ENCODE assay signal across 8 mouse cellular contexts in genomic region chr11:69012071-69012601, GRCm38 (mm10). TPM values are rescaled to one million over a fixed set of nuclear protein-coding genes. Genes with fewer than 3 reads are reported as not detected.
DNase-seq lines count a peak whose midpoint lies in the region; ATAC-seq and TF ChIP-seq lines count a peak whose summit lies in the region.

No protein-coding gene starts in this region.

- peak; percentile 68 for ATAC-seq in activated CD4-positive, CD25-positive, alpha-beta regulatory T cell, adult 4 months
- peak; percentile 69 for ATAC-seq in inflammation-experienced regulatory T-cells, adult 6 months
- ATAC-seq in megakaryocyte-erythroid progenitor cell, adult 5-6 weeks (replicated peaks; ENCODE audit: low FRiP score, low TSS enrichment, poor library complexity, severe bottlenecking), result peak; percentile 78

- TF ChIP-seq POLR2A in cortical plate, adult 2 months (IDR thresholded peaks at IDR 0.05; ENCODE audit: extremely low read depth, insufficient read depth, low read length), result peak; percentile 97

- peak; percentile 79 for DNase-seq in gastrocnemius, postnatal 10 days
- peak; percentile 91 to 92 for DNase-seq in left cerebral cortex, postnatal 10 days (ENCODE audit: extremely low spot score in 1 of 2, low spot score in 2 of 2)
- peak; percentile 81 for DNase-seq in right cerebral cortex, postnatal 25 days
- DNase-seq in urinary bladder, postnatal 4 days (ENCODE audit: low spot score in 2 of 2), result peak; percentile 78 to 80

- peak overlapping the region; percentile 20; the same call in 1 of the 2 replicates for H3K27ac ChIP-seq in cortical plate, adult 2 months (ENCODE audit: insufficient read depth, low read length)

- intact Hi-C loops in left cerebral cortex, postnatal 10 days (cut with DNase I), result no loop called here

- peak overlapping the region; percentile 37 for H3K4me3 ChIP-seq in cortical plate, adult 2 months (ENCODE audit: insufficient read depth, low read length)

- H3K4me1 ChIP-seq in cortical plate, adult 2 months (ENCODE audit: control insufficient read depth, insufficient read depth, low read length), result peaks cover 4% of the 10 kb centered on the region

- no peak for TF ChIP-seq CTCF in cortical plate, adult 2 months (IDR thresholded peaks at IDR 0.05; ENCODE audit: extremely low read depth, insufficient read depth, low read length)

RNA-seq across cellular contexts. Expression of gene Ctc1, which starts 3.6 kb away (rescaled TPM):
- polyA plus RNA-seq in activated CD4-positive, CD25-positive, alpha-beta regulatory T cell, adult 4 months (2017; shearing (Covaris generic)), result 10 to 100 TPM in 1 of 2 experiments, 1 to 10 TPM in 1; 8.7 to 14.6 TPM
- 47.0 and 50.0 TPM in 2 replicates for polyA plus RNA-seq in cortical plate, adult 2 months (2012; rRNA removed)
- total RNA-seq in gastrocnemius, postnatal 10 days (2021), result 10 to 100 TPM; 11.2 to 17.2 TPM
- 10 to 100 TPM in 1 of 3 experiments, 1 to 10 TPM in 2; 9.7 to 16.4 (median 9.8) TPM for polyA plus RNA-seq in inflammation-experienced regulatory T-cells, adult 6 months (2017; shearing (Covaris generic))
- total RNA-seq in left cerebral cortex, postnatal 10 days (2021), result 10 to 100 TPM; 48.1 to 49.2 TPM
- 40.4 and 46.7 TPM in 2 replicates for total RNA-seq in megakaryocyte-erythroid progenitor cell, adult 5-6 weeks (2014; fragmentation: Nextera tagmentation)
- 9.6 and 20.4 TPM in 2 replicates for total RNA-seq in megakaryocyte-erythroid progenitor cell, adult 5-6 weeks (2017)

RNA-seq across cellular contexts. Expression of gene Pfas, which starts 3.9 kb away (rescaled TPM):
- polyA plus RNA-seq in activated CD4-positive, CD25-positive, alpha-beta regulatory T cell, adult 4 months (2017; shearing (Covaris generic)), result 10 to 100 TPM; 20.4 to 26.3 TPM
- 17.6 and 20.9 TPM in 2 replicates for polyA plus RNA-seq in cortical plate, adult 2 months (2012; rRNA removed)
- 10 to 100 TPM in 1 of 2 experiments, 1 to 10 TPM in 1; 7.8 to 11.2 TPM for total RNA-seq in gastrocnemius, postnatal 10 days (2021)
- polyA plus RNA-seq in inflammation-experienced regulatory T-cells, adult 6 months (2017; shearing (Covaris generic)), result 10 to 100 TPM; 22.0 to 29.0 (median 24.8) TPM
- 10 to 100 TPM; 24.4 to 28.1 TPM for total RNA-seq in left cerebral cortex, postnatal 10 days (2021)
- 101 and 128 TPM in 2 replicates for total RNA-seq in megakaryocyte-erythroid progenitor cell, adult 5-6 weeks (2014; fragmentation: Nextera tagmentation)
- total RNA-seq in megakaryocyte-erythroid progenitor cell, adult 5-6 weeks (2017), result 53.9 and 77.9 TPM in 2 replicates

RNA-seq across cellular contexts. Expression of gene Aurkb, which starts 33.3 kb away (rescaled TPM):
- polyA plus RNA-seq in activated CD4-positive, CD25-positive, alpha-beta regulatory T cell, adult 4 months (2017; shearing (Covaris generic)), result 10 to 100 TPM; 24.3 to 33.5 TPM
- polyA plus RNA-seq in cortical plate, adult 2 months (2012; rRNA removed), result 0.57 and 1.2 TPM in 2 replicates
- 10 to 100 TPM; 10.2 to 11.6 TPM for total RNA-seq in gastrocnemius, postnatal 10 days (2021)
- 10 to 100 TPM in 2 of 3 experiments, 1 to 10 TPM in 1; 5.8 to 74.0 (median 12.9) TPM for polyA plus RNA-seq in inflammation-experienced regulatory T-cells, adult 6 months (2017; shearing (Covaris generic))
- total RNA-seq in left cerebral cortex, postnatal 10 days (2021), result 1 to 10 TPM; 3.0 to 3.1 TPM
- 118 and 122 TPM in 2 replicates for total RNA-seq in megakaryocyte-erythroid progenitor cell, adult 5-6 weeks (2014; fragmentation: Nextera tagmentation)
- 60.0 and 75.0 TPM in 2 replicates for total RNA-seq in megakaryocyte-erythroid progenitor cell, adult 5-6 weeks (2017)

RNA-seq across cellular contexts. Expression of gene Rangrf, which starts 37.2 kb away (rescaled TPM):
- 10 to 100 TPM; 42.2 to 48.3 TPM for polyA plus RNA-seq in activated CD4-positive, CD25-positive, alpha-beta regulatory T cell, adult 4 months (2017; shearing (Covaris generic))
- polyA plus RNA-seq in cortical plate, adult 2 months (2012; rRNA removed), result 33.8 and 37.5 TPM in 2 replicates
- total RNA-seq in gastrocnemius, postnatal 10 days (2021), result 10 to 100 TPM; 45.0 to 57.6 TPM
- polyA plus RNA-seq in inflammation-experienced regulatory T-cells, adult 6 months (2017; shearing (Covaris generic)), result 10 to 100 TPM; 13.7 to 72.0 (median 38.3) TPM
- 10 to 100 TPM; 17.2 to 17.5 TPM for total RNA-seq in left cerebral cortex, postnatal 10 days (2021)
- total RNA-seq in megakaryocyte-erythroid progenitor cell, adult 5-6 weeks (2014; fragmentation: Nextera tagmentation), result 240 and 254 TPM in 2 replicates
- 69.1 and 104 TPM in 2 replicates for total RNA-seq in megakaryocyte-erythroid progenitor cell, adult 5-6 weeks (2017)

RNA-seq across cellular contexts. Expression of gene Slc25a35, which starts 44.2 kb away (rescaled TPM):
- polyA plus RNA-seq in activated CD4-positive, CD25-positive, alpha-beta regulatory T cell, adult 4 months (2017; shearing (Covaris generic)), result 1 to 10 TPM; 7.2 to 7.6 TPM
- polyA plus RNA-seq in cortical plate, adult 2 months (2012; rRNA removed), result 12.2 and 12.8 TPM in 2 replicates
- total RNA-seq in gastrocnemius, postnatal 10 days (2021), result 1 to 10 TPM; 2.3 to 3.7 TPM
- polyA plus RNA-seq in inflammation-experienced regulatory T-cells, adult 6 months (2017; shearing (Covaris generic)), result 1 to 10 TPM; 7.0 to 8.3 (median 7.6) TPM
- total RNA-seq in left cerebral cortex, postnatal 10 days (2021), result 1 to 10 TPM; 3.2 to 3.6 TPM
- total RNA-seq in megakaryocyte-erythroid progenitor cell, adult 5-6 weeks (2014; fragmentation: Nextera tagmentation), result 2.6 and 3.6 TPM in 2 replicates
- total RNA-seq in megakaryocyte-erythroid progenitor cell, adult 5-6 weeks (2017), result 1.1 and 4.5 TPM in 2 replicates

Comparison
In these comparisons a context has a peak if more than half of its experiments do, and no peak if none do; other contexts are left out.
1. Peak in every context shown above with its lines: DNase-seq, ATAC-seq, H3K4me3 ChIP-seq and H3K27ac ChIP-seq.
2. RNA of gene Aurkb, which starts 33.3 kb away (total RNA-seq): 60.0 to 122 TPM in megakaryocyte-erythroid progenitor cell, adult 5-6 weeks; 10.2 to 11.6 TPM in gastrocnemius, postnatal 10 days and 3.0 to 3.1 TPM in left cerebral cortex, postnatal 10 days; every median in the first group is over 4 times any median in the second.